Mouse (Mus musculus): ENCODE measurements around the gene Klhl11.

GRCm38 (mm10) chr11:100421537-100421936 is 51.0 kb downstream of the Klhl11 start:
- TF ChIP-seq CTCF (IDR thresholded peaks at IDR 0.05) (no peak), EP300 (IDR thresholded peaks at IDR 0.05) (no peak)
